Mouse (Mus musculus) granulocyte monocyte progenitor cell, adult 5-6 weeks (primary cell): Measurements from ENCODE around the gene Tecr. TPM values are rescaled to one million over a fixed set of nuclear protein-coding genes. Genes with fewer than 3 reads are reported as not detected.
A peak's percentile ranks its signal among the peaks of the same experiment; 100 is the strongest.
"Not testable (repeated sequence)": the region's sequence is repeated elsewhere in the genome, so short reads cannot be mapped to it uniquely, and the experiment has no call there.

Experiments
- ATAC-seq: replicated peaks from 2 replicates; pipeline ENCODE4 v1.8.0; 2016; ENCODE audit warnings: mild to moderate bottlenecking, moderate TSS enrichment, inconsistent platforms; ENCODE audit not compliant: poor library complexity, severe bottlenecking
- total RNA-seq, 2 experiments: library from RNA; stranded (forward) in 1 of 2; stranded (reverse) in 1 of 2; fragments of 200-712, 200-1000 nt in 1 of 2; fragments of >200 nt in 1 of 2; fragmentation: Nextera tagmentation in 1 of 2; gene quantifications; 2 replicates each; pipeline ENCODE4 v1.2.3; 2014 to 2017

Gene Tecr
- total RNA-seq, 2 experiments from 2014 or later, result 230 to 506 TPM

GRCm38 (mm10) chr8:83585333-83585732 is 22.4 kb downstream of the Tecr start:
- ATAC-seq, result no peak

- ATAC-seq, result no peak
These were observed 23.0 kb downstream of the Tecr start for GRCm38 (mm10) chr8:83584771-83585170.

- ATAC-seq, result no peak
These were observed 24.5 kb downstream of the Tecr start for GRCm38 (mm10) chr8:83583236-83583635.

DNA sequence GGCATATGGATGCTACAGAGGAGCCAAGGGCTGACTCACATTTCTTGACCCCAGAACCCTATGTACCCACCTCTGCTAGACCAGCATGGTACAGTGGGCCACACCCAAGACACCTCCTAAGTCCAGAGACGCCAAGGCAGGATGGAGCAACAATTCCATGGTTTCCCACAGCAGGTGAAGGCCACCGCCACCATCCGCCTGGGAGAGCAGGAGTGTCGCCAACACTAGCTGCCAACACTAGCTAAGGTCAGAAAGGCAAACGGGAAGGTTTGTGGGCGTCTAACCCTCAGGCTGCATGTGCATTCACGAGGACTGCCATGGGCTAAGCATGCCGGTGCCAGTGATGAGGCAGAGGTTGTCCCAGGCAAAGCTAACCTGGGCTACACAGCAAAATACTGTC is 25.5 kb downstream of the Tecr start:
- no peak for ATAC-seq

DNA sequence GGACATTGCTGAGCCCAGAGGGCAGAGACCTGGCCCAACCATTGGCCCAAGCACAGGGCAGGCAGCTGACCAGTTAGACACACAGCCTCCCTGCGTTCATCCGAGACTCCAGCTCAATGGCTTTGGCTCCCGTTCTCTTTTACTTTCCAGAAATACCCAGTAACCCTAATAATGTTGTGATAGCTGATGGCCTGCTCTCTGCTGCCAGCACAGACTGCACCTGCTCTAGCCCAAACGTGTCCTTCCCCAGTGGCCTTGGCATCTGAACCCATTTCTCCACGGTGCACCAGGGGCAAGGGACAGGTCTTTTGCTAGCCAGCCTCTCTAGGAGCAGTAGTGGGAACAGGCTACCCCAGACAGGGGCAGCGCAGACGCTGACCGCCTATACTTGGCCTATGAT is 26.9 kb downstream of the Tecr start:
- no peak for ATAC-seq

DNA sequence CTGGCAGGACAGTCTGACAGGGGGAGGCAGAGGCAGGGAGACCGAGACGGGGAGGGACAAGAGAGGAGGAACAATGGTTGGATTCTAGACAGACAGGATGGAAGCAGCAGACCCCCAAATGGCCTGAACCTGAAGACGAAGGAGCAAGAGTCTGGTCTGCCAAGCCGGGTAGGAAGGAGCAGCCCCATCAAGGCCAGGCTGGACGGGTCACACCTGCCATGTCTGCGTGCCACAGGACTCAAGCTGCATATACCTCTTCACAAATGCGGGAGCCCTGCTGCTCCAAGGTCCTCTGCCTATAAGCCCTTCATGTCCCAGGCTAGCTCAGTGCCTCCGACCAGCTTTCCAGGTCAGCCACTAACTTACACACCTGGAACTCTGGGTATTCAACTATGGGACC is 28.1 kb downstream of the Tecr start:
- ATAC-seq, result no peak

GRCm38 (mm10) chr8:83578131-83579055 is 29.4 kb downstream of the Tecr start:
- no peak for ATAC-seq

- ATAC-seq, result peak; percentile 18; the same call in 1 of the 2 replicates
These were observed 30.4 kb downstream of the Tecr start for GRCm38 (mm10) chr8:83577384-83577791.

DNA sequence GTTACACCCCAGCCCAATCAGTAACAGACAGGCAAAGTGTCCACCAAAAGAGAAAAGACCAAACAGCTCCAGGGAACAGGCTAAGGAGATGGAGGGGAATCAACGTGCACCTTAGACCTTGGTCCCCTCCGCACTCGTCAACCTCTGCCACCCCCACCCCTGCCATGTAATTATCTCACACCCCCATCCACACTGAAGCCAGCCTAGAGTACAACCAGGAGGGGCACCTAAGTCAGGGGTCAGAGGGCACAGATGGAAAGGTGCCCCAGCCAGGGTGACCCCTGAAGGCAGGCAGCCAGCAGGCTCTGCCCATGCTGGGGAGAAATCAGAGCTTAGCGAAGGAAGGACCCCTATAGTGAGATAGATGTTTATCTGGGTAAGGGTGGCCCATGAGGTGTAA is 30.9 kb downstream of the Tecr start:
- no peak for ATAC-seq

DNA sequence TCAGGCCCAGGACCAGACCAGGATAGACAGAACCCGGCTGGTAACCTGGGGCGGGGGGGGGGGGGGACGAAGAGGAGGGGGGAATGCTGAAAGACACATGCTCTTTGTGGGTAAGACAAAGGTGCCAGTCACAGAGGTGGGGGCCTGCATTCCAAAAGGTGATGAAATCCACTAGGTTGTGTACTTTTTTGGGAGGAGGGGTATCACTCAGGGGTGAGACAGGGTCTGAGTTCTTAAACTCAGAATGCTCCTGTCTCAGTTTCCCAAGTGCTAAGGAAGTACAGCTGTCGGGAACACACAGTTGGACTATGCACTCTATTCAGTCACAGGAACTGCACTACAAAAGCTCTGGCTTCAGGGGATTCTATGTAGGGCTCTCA is 31.3 kb downstream of the Tecr start:
- ATAC-seq, result no peak

GRCm38 (mm10) chr8:83575561-83576515 is 31.9 kb downstream of the Tecr start:
- no peak for ATAC-seq

GRCm38 (mm10) chr8:83574631-83575315 is 33.0 kb downstream of the Tecr start:
- no peak for ATAC-seq

GRCm38 (mm10) chr8:83573140-83573875 is 34.5 kb downstream of the Tecr start:
- peak; percentile 78 for ATAC-seq

- peak; percentile 54 for ATAC-seq
These were observed 35.4 kb downstream of the Tecr start for GRCm38 (mm10) chr8:83572246-83572812.

- no peak for ATAC-seq
These were observed 36.0 kb downstream of the Tecr start for GRCm38 (mm10) chr8:83571791-83572190.

- not testable (repeated sequence) for ATAC-seq
These were observed 36.8 kb downstream of the Tecr start for GRCm38 (mm10) chr8:83571001-83571340.

GRCm38 (mm10) chr8:83570272-83571000 is 37.3 kb downstream of the Tecr start:
- ATAC-seq, result no peak

DNA sequence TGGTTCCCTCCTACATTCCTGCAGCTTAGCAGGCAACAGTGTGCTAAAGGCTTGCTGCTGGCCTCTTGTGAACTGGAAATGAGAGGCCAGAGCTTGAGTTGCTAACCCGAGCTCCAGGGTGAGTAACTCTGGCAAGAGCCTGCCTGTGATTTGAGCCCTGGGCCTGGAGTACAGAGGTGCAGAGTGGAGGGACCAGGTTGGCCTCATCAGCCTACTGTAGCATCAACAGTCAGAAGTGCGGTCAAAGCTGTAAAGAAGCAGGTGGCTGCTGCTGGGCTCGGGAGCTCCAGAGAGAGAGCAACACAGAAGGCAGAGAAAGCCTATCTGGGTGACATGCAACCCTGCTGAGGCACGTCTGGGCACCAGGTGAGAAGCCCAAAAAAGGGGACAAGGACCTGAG is 38.6 kb downstream of the Tecr start:
- ATAC-seq, result no peak

GRCm38 (mm10) chr8:83568755-83569154 is 39.0 kb downstream of the Tecr start:
- no peak for ATAC-seq
